Mouse (Mus musculus) testis, adult 2 months (tissue): ENCODE measurements around the gene Btbd11.

Experiments
- CTCF ChIP-seq: fragments of 200-500 bp; IDR thresholded peaks from 2 replicates; pipeline ENCODE4 v1.5.1; 2012; ENCODE audit warnings: low read depth, mild to moderate bottlenecking, inconsistent platforms, low read length, moderate library complexity; ENCODE audit not compliant: control insufficient read depth, insufficient read depth, insufficient replicate concordance
- POLR2A ChIP-seq: fragments of 200-500 bp; IDR thresholded peaks from 2 replicates; pipeline ENCODE4 v1.6.1; 2012; ENCODE audit warnings: low read depth, mild to moderate bottlenecking, inconsistent platforms, low read length, moderate library complexity; ENCODE audit not compliant: control insufficient read depth

DNA sequence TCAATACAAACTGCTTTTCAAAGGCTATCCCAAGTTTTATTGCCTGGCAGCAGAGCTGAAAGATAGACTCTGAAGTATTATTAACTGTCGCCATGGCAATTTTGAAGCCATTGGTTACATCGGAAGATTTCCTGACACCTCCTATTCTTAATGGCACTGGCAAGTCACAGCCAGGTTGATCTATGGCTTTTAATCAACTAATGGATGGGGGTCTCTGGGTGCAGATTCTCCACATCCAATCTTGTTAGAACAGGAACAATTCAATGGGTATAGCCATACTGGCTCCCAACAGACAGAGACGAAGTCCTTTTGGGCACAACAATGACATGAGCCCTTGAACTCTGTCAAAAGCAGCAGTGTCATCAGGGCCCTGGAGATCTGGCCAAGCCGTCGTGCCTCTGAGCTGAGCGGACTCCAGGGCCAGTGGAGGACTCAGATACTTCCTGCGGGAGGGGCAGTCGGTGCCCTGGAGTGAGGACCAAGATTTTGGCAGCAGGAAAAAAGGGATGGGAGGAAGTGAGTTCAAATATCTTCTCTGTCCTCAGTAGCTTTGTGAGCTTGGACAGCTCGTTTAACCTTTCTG is 114.0 kb downstream of the Btbd11 start:
- TF ChIP-seq CTCF (no peak), POLR2A (no peak)
